Mouse (Mus musculus): ENCODE results near the gene Sorl1.

Sorl1 gene

GRCm38 (mm10) chr9:41968673-41969460, 155.2 kb downstream of the Sorl1 start:
- DNase-seq (ENCODE audit: low read depth in 2 of 2, low spot score in 2 of 2): no peak

GRCm38 (mm10) chr9:41961274-41961673, 162.8 kb downstream of the Sorl1 start:
- DNase-seq (ENCODE audit: low read depth in 2 of 2, low spot score in 2 of 2): no peak

GRCm38 (mm10) chr9:41958282-41958681, 165.8 kb downstream of the Sorl1 start:
- no peak for DNase-seq (ENCODE audit: low read depth in 2 of 2, low spot score in 2 of 2)

- peak in 1 of 2 experiments; percentile 34 for DNase-seq (ENCODE audit: low read depth in 2 of 2, low spot score in 2 of 2)
Measured at GRCm38 (mm10) chr9:41953486-41953885, 170.6 kb downstream of the Sorl1 start.

GRCm38 (mm10) chr9:41952650-41953204, 171.4 kb downstream of the Sorl1 start:
- DNase-seq (ENCODE audit: low read depth in 2 of 2, low spot score in 2 of 2): no peak

- DNase-seq (ENCODE audit: low read depth in 2 of 2, low spot score in 2 of 2): no peak
Measured at GRCm38 (mm10) chr9:41951472-41952129, 172.5 kb downstream of the Sorl1 start.

- DNase-seq (ENCODE audit: low read depth in 2 of 2, low spot score in 2 of 2): peak; percentile 77 to 87
Measured at GRCm38 (mm10) chr9:41950991-41951451, 173.1 kb downstream of the Sorl1 start.

- DNase-seq (ENCODE audit: low read depth in 2 of 2, low spot score in 2 of 2): peak; percentile 58 to 67
Measured at GRCm38 (mm10) chr9:41950109-41950990, 173.7 kb downstream of the Sorl1 start.

GRCm38 (mm10) chr9:41949476-41949875, 174.6 kb downstream of the Sorl1 start:
- DNase-seq (ENCODE audit: low read depth in 2 of 2, low spot score in 2 of 2): no peak

GRCm38 (mm10) chr9:41944964-41945363, 179.1 kb downstream of the Sorl1 start:
- DNase-seq (ENCODE audit: low read depth in 2 of 2, low spot score in 2 of 2): no peak

- DNase-seq (ENCODE audit: low read depth in 2 of 2, low spot score in 2 of 2): no peak
Measured at GRCm38 (mm10) chr9:41942970-41943635, 181.0 kb downstream of the Sorl1 start.

GRCm38 (mm10) chr9:41940311-41940853, 183.7 kb downstream of the Sorl1 start:
- no peak for DNase-seq (ENCODE audit: low read depth in 2 of 2, low spot score in 2 of 2)

- DNase-seq (ENCODE audit: low read depth in 2 of 2, low spot score in 2 of 2): no peak
Measured at GRCm38 (mm10) chr9:41938449-41938848, 185.6 kb downstream of the Sorl1 start.

GRCm38 (mm10) chr9:41937967-41938348, 186.1 kb downstream of the Sorl1 start:
- no peak for DNase-seq (ENCODE audit: low read depth in 2 of 2, low spot score in 2 of 2)

- DNase-seq (ENCODE audit: low read depth in 2 of 2, low spot score in 2 of 2): no peak
Measured at GRCm38 (mm10) chr9:41937341-41937966, 186.6 kb downstream of the Sorl1 start.

GRCm38 (mm10) chr9:41936598-41936997, 187.5 kb downstream of the Sorl1 start:
- no peak for DNase-seq (ENCODE audit: low read depth in 2 of 2, low spot score in 2 of 2)

- DNase-seq (ENCODE audit: low read depth in 2 of 2, low spot score in 2 of 2): no peak
Measured at GRCm38 (mm10) chr9:41935979-41936378, 188.1 kb downstream of the Sorl1 start.

- DNase-seq (ENCODE audit: low read depth in 2 of 2, low spot score in 2 of 2): no peak
Measured at GRCm38 (mm10) chr9:41935373-41935971, 188.6 kb downstream of the Sorl1 start.

- no peak for DNase-seq (ENCODE audit: low read depth in 2 of 2, low spot score in 2 of 2)
Measured at GRCm38 (mm10) chr9:41934848-41935372, 189.2 kb downstream of the Sorl1 start.
